Mouse (Mus musculus) lung, postnatal 14 days (tissue): ENCODE measurements around the gene Atp6v0b.

ENCODE experiments used
- DNase-seq: peaks from one replicate; pipeline ENCODE4 v3.0.0; 2021

The Atp6v0b gene

DNA sequence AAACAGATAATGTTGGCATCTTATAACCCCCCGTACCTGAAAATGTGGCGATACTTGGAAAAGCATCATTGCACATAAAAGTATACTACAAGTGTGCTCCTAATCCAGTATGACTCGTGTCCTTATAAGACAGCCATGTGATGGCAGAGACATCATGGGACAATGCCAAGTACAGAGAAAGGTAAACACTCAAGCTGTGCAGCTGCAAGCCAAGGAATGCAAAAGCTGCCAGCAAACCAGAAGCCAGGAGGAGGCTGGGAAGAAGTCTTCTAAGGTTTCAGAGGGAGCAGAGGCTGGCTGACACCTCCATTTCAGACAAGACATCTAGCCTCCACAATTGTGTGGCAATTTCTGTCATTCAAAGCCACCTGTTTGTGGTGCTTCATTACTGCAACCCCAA, 19.1 kb upstream of the Atp6v0b start:
- DNase-seq, result peak; percentile 56

- DNase-seq, result no peak
These were observed 17.6 kb upstream of the Atp6v0b start for GRCm38 (mm10) chr4:117904761-117905160.

GRCm38 (mm10) chr4:117904094-117904493, 17.0 kb upstream of the Atp6v0b start:
- DNase-seq, result no peak

GRCm38 (mm10) chr4:117898111-117898510, 11.0 kb upstream of the Atp6v0b start:
- peak; percentile 34 for DNase-seq

DNA sequence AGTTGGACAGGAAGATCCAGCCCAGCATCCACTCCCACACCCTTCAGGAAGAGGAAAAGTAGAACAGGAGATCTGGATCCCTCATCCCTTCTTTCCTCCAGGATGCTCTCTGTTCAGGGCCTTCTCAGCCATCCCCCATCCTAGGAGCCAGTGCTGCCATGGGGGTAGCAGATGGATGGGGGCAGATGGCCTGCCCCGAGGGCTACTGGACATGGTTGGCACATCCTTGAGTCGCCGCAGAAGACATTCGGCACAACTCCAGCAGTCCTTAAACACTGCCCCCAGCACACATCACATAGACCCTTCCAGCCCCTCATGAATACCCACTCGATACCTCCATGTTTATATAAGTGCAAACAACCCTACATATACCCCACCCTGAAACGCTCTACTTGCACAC, 8.9 kb upstream of the Atp6v0b start:
- DNase-seq, result no peak

GRCm38 (mm10) chr4:117895339-117895738, 8.2 kb upstream of the Atp6v0b start:
- DNase-seq, result no peak

DNA sequence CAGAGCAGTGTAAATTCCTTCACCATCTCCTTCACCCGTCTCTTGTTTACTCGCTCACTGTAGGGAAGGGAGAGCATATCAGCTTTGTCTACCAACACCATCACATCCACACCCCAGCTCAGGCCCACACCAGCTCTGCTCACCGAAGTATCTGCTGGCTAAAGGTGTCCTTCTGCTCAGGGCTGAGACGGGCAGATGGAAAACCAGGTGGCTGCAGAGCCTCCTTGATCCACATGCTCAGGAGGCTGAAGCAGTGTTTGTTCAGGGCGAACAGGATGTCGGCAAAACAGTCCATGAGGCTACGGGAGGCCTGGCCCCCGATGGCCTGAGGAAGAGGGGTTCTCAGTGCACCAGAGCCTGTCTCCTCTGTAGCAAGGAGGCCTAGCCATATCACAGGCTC, 7.5 kb upstream of the Atp6v0b start:
- no peak for DNase-seq

- peak; percentile 73 for DNase-seq
These were observed 6.2 kb upstream of the Atp6v0b start for GRCm38 (mm10) chr4:117893376-117893775.

DNA sequence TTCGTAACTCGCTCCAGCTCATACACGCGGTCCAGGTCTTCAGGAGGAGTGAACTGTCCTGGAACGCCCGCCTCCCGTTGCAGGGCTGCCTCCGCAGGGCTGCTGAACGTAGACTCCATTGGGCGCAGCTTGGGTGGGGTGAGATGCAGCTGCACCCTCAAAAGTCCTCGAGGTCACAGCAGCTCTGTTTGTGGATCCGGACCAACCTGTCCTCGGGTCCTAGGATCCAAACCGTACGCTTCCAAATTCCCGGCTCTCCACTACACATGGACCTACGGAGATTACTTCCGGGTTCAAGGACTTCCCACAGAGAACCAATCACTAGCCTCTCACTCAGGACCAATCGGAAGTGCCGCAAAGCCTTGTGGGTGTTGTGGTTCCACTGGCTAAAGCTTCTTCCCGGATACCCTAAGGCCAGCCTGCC, 4.6 kb upstream of the Atp6v0b start, which contains the start of gene Dph2:
Gene Dph2, minus strand, starts transcription at position 295 of the 424 bp plus-strand sequence.
- peak; percentile 78 for DNase-seq

DNA sequence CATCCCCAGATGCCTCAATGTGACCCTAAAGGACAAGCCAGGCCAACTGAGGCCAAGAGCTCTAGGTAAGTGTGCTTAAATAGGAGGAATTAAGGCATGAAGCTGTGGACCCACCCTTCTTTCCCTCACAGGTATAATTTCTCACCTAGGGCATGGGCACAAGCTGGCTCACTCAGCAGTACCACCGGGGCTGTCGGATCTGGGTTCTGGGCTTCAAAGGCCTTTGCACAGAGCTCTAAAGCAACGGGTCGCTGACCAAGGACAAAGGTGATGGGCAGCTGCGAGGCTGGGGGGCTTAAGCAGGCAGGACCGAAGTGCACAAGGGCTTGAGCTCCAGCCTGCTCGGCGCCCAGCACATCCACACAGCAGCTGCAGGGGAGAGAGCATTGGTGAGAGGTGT, 3.6 kb upstream of the Atp6v0b start:
- DNase-seq, result no peak

GRCm38 (mm10) chr4:117890031-117890430, 2.9 kb upstream of the Atp6v0b start:
- DNase-seq, result no peak

DNA sequence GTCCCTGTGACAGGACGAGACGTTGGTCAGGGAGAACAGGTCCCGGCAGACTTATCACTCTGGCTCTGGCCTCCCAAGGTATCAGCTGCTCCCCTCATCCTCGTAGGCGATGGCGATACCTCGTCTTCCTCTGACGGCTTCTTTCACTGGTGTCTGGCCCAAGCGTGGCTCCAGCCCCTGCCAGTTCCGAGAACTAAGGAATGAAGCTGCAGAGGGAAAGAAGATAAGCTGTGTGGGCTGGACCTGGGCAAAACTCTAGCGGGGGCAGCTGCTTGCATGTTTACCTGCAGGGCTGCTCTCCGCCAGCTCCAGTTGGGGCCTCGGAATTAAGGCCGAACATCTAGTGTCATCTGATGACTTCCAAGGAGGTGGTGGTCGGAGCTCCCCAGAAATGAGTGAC, 2.3 kb upstream of the Atp6v0b start:
- no peak for DNase-seq

GRCm38 (mm10) chr4:117887920-117888319, 787 bp upstream of the Atp6v0b start:
- DNase-seq, result no peak

DNA sequence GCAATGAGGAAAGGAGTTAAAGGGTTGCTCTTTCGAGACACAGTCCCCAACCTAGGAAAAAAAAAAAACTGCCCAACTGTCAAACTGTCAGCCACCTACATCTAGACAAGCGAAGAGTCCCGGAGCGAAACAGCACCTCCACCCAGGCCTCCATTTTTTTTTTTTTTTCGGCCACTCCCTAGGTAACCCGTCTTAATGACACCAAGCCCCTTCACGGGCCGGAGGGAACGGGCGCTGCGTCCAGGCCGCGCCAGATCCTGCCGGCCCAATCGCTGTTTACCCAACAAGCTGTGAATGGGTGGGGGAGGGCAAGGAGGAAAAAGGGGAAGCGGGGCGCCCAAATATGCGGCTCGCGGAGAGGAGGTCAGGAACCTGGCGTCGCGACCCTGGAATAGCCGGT, 489 bp downstream of the Atp6v0b start:
- DNase-seq, result peak; percentile 30

- no peak for DNase-seq
These were observed 1.1 kb downstream of the Atp6v0b start for GRCm38 (mm10) chr4:117885994-117886393.

DNA sequence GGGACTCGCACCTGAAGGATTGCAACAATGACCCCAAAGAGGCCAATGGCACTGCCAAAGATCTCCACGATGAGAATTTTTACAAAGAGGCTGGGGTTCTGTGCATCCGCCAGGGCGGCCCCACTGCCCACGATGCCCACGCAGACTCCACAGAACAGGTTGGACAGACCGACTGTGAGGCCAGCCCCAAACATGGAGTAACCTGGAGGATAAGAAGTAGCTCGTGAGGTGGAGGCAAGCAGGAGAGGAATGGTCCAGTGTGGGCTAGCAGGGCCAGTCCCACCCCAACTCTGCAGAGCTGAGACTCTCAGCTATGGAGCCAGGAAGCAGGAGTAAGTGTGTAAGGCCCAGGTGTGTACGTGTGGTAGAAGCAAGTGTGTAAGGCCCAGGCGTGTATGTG, 2.0 kb downstream of the Atp6v0b start:
- no peak for DNase-seq

GRCm38 (mm10) chr4:117884146-117884545, 3.0 kb downstream of the Atp6v0b start:
- DNase-seq, result no peak

DNA sequence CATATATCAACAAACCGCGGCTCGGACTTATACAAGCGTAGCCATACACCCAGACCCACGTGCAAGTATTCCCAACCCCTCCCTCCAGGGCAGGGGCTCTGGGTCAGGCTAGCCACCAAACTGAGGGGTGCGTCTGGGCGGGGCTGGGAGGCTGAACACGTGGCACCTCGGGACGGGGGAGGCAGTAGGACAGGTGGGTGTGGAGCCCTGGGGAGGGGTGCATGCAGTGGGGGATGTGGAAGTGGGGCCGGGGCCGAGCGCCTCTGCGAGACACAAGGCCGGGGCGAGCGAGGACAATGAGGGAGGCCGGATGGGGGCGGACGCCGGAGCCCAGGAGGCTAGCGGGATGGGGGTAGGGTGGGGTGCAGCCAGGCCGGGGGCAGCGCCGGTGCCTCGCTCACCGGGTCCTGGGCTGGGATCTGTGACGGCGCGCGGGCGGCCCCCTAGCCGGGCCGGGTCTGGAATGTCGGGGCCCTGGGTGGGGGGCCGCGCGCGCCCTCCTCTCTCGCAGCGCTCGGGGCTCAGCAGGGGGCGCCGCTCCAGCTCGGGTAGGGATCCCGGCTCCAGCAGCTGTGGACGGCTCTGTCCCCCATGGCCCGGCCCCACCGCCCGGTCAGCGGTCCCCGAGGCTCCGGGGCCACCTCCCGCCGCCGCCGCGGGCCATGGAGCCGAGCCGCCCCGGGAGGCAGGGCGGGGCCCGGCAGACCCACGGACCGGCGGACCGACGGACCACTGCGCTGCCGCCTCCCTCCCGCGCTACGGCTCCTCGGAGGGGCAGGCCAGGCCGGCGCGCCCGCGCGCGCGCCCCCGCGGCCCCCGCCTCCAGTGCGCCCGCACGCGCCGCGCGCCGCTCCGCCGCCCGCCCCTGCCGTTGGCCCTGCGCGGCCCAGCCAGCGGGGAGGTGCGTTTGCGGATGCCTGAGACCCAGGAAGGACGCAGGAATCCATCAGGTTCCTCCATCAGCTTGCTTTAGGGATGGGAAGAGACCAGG, 4.1 kb downstream of the Atp6v0b start, which contains the start of gene B4galt2:
Gene B4galt2, minus strand, starts transcription at position 787 of the 991 bp plus-strand sequence.
- peak; percentile 50 for DNase-seq

GRCm38 (mm10) chr4:117878703-117879102, 8.4 kb downstream of the Atp6v0b start:
- no peak for DNase-seq

DNA sequence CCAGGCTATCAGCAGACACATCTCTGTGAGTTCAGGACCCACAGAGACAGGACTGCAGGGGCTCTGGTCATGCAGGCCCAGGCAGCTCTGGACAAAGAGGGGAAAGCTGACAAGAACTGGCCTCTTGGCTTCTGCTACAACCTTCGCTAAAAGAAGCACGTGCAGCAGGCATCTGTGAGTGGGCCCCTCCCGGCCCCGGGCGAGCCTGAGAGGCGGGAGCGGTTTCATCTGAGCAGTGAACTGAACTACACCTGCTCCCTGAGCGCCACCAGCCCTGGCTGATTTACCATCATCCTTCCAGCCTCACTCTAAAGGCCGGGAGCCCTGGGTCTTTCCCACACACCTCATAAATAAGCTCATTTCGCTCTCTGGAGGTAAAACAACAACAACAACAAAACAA, 8.8 kb downstream of the Atp6v0b start:
- DNase-seq, result no peak

GRCm38 (mm10) chr4:117873615-117874014, 13.5 kb downstream of the Atp6v0b start:
- DNase-seq, result no peak

- peak; percentile 17 for DNase-seq
These were observed 14.7 kb downstream of the Atp6v0b start, which contains the start of gene Ccdc24 for GRCm38 (mm10) chr4:117872471-117872886. Ccdc24 (minus strand) TSS chr4:117872557.

DNA sequence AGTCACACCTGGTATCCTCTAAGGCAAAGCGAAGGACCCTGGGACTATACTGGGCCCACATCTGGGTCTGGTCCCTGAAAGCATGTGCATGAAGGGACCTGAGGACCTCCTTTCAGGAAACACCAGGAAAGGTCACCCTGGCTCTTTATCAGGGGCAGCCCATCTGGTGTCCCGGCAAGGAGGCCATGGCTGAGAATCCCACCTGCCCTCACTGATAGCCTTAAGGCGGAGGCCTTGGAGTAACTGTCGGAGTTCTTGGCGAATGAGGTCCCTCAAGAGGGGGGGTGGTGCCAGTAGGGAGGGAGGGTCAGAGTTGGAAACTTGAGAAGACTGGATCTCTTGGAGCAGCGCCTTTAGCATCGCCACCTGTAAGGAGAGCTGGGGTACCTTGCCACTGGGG, 15.3 kb downstream of the Atp6v0b start:
- DNase-seq, result no peak

- no peak for DNase-seq
These were observed 16.7 kb downstream of the Atp6v0b start for GRCm38 (mm10) chr4:117870437-117870836.
